In the genomic region with DNA sequence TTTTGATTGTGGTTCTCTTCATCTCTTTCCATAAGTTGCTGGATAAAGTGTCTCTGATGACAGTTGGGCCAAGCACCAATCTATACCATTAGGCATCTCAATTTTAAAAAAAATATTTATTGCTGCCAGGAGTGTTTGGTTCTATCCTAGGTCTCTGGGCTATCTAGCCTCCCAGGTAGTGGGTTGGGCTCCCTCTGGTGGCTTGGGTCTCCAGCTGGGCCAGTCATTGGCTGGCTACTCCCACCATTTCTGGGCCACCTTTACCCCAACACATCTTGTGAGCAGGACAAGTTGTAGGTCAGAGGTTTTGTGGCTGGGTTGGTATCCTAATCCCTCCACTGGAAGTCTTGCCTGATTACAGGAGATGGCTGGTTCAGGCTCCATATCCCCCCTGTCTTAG, we compare ENCODE assay signal across 10 mouse cellular contexts. TPM values are rescaled to one million over a fixed set of nuclear protein-coding genes. Genes with fewer than 3 reads are reported as not detected.
DNase-seq lines count a peak whose midpoint lies in the region; ATAC-seq and TF ChIP-seq lines count a peak whose summit lies in the region.
"Had no signal": no experiment of that assay in that cellular context is flagged by ENCODE, and none has a peak within 500 bp of the region (broad histone marks: within the 10 kb centered on the region; RNA-seq: fewer than 3 reads in every experiment).

No protein-coding gene starts in this region.

- no peak for TF ChIP-seq POLR2A in MEL (IDR thresholded peaks at IDR 0.05; ENCODE audit: control insufficient read depth in 1 of 2, insufficient read depth in 1 of 2, low read depth in 1 of 2, low read length in 2 of 2, poor library complexity in 1 of 2)

- no peak overlapping the region for H3K27ac ChIP-seq in hindbrain, postnatal 0 days
- H3K27ac ChIP-seq in hindbrain, embryonic 12.5 days, result no peak overlapping the region
- no peak overlapping the region for H3K27ac ChIP-seq in MEL (ENCODE audit: control insufficient read depth, low read depth, low read length)
- H3K27ac ChIP-seq in intestine, embryonic 15.5 days, result no peak overlapping the region

- H3K4me2 ChIP-seq in hindbrain, postnatal 0 days (ENCODE audit: low read depth, low read length), result 0 out of 2 replicates have a peak overlapping the region, but pooled peaks have one; percentile 82
- no peak overlapping the region for H3K4me2 ChIP-seq in hindbrain, embryonic 12.5 days (replicated peaks)
- peak overlapping the region; percentile 83 for H3K4me2 ChIP-seq in intestine, embryonic 15.5 days (replicated peaks)

- H3K4me3 ChIP-seq in hindbrain, postnatal 0 days (ENCODE audit: low read length), result no peak overlapping the region
- no peak overlapping the region for H3K4me3 ChIP-seq in hindbrain, embryonic 12.5 days
- H3K4me3 ChIP-seq in MEL (ENCODE audit: control insufficient read depth in 1 of 2, insufficient read depth in 1 of 2, low read depth in 2 of 2, low read length in 2 of 2), result no peak overlapping the region; a peak in 1 of 4 replicates
- H3K4me3 ChIP-seq in intestine, embryonic 15.5 days (replicated peaks), result peak overlapping the region; percentile 60; the same call in 1 of the 2 replicates

- no peak for ATAC-seq in hindbrain, postnatal 0 days
- ATAC-seq in hindbrain, embryonic 12.5 days (ENCODE audit: low FRiP score), result no peak
- no peak for ATAC-seq in intestine, embryonic 15.5 days
- ATAC-seq in frontal cortex, adult (ENCODE audit: low TSS enrichment), result no peak

- no peaks in the 10 kb centered on the region for H3K36me3 ChIP-seq in hindbrain, postnatal 0 days (ENCODE audit: insufficient read depth, low read length)
- no peaks in the 10 kb centered on the region for H3K36me3 ChIP-seq in hindbrain, embryonic 12.5 days
- no peaks in the 10 kb centered on the region for H3K36me3 ChIP-seq in MEL (ENCODE audit: control insufficient read depth in 1 of 2, insufficient read depth in 2 of 2, low read length in 2 of 2)
- no peaks in the 10 kb centered on the region for H3K36me3 ChIP-seq in intestine, embryonic 15.5 days

- TF ChIP-seq RAD21 in MEL (IDR thresholded peaks at IDR 0.05; ENCODE audit: low read depth, low read length), result peak; percentile 4

- peaks cover 4% of the 10 kb centered on the region; the same call in 1 of the 2 replicates for H3K79me2 ChIP-seq in MEL (ENCODE audit: control insufficient read depth, insufficient read depth, low read length, poor library complexity)

- no peak overlapping the region for H3K9ac ChIP-seq in hindbrain, postnatal 0 days (replicated peaks; ENCODE audit: low read length)
- no peak overlapping the region for H3K9ac ChIP-seq in hindbrain, embryonic 12.5 days
- no peak overlapping the region for H3K9ac ChIP-seq in MEL (ENCODE audit: control insufficient read depth, low read depth, low read length, poor library complexity, severe bottlenecking)
- H3K9ac ChIP-seq in intestine, embryonic 15.5 days, result no peak overlapping the region

- no peak; the same call in 1 of the 2 replicates for TF ChIP-seq CTCF in hindbrain, postnatal 0 days (IDR thresholded peaks at IDR 0.05; ENCODE audit: low read depth)
- peak; percentile 11 to 43 (median 40); a peak in 4 of 6 replicates for TF ChIP-seq CTCF in MEL (IDR thresholded peaks at IDR 0.05 in 2 of 3, conservative IDR thresholded peaks at IDR 0.05 in 1 of 3; ENCODE audit: control insufficient read depth in 1 of 3, insufficient read depth in 1 of 3, low read depth in 2 of 3, low read length in 3 of 3, poor library complexity in 1 of 3, severe bottlenecking in 1 of 3)

- no peaks in the 10 kb centered on the region for H3K27me3 ChIP-seq in hindbrain, postnatal 0 days (ENCODE audit: insufficient read depth, low read length)
- H3K27me3 ChIP-seq in hindbrain, embryonic 12.5 days, result no peaks in the 10 kb centered on the region
- no peaks in the 10 kb centered on the region for H3K27me3 ChIP-seq in MEL (ENCODE audit: control insufficient read depth in 1 of 2, insufficient read depth in 2 of 2, low read length in 2 of 2)
- no peaks in the 10 kb centered on the region for H3K27me3 ChIP-seq in intestine, embryonic 15.5 days (replicated peaks)

- no peak for TF ChIP-seq EP300 in MEL (IDR thresholded peaks at IDR 0.05; ENCODE audit: low read depth in 1 of 2, low read length in 2 of 2)

- H3K4me1 ChIP-seq in hindbrain, postnatal 0 days (ENCODE audit: insufficient read depth, low read length), result peaks cover 7% of the 10 kb centered on the region; the same call in 1 of the 2 replicates
- peaks cover 17% of the 10 kb centered on the region for H3K4me1 ChIP-seq in hindbrain, embryonic 12.5 days
- no peaks in the 10 kb centered on the region; a peak in 2 of 4 replicates for H3K4me1 ChIP-seq in MEL (ENCODE audit: control insufficient read depth in 1 of 2, insufficient read depth in 2 of 2, low read length in 2 of 2)
- peaks cover 11% of the 10 kb centered on the region for H3K4me1 ChIP-seq in intestine, embryonic 15.5 days (replicated peaks)

- DNase-seq in hindbrain, postnatal 0 days (ENCODE audit: low spot score), result no peak
- DNase-seq in MEL (ENCODE audit: low read depth, low spot score), result peak; percentile 18
- DNase-seq in lung, postnatal 14 days, result peak; percentile 28
- DNase-seq in gastrocnemius, postnatal 10 days, result no peak
- no peak for DNase-seq in left cerebral cortex, adult 11 months (ENCODE audit: low spot score)

- H3K9me3 ChIP-seq in hindbrain, postnatal 0 days (ENCODE audit: low read length), result no peaks in the 10 kb centered on the region
- 0 out of 2 replicates have a peak, but pooled peaks cover 6% of the 10 kb centered on the region for H3K9me3 ChIP-seq in hindbrain, embryonic 12.5 days (replicated peaks)
- H3K9me3 ChIP-seq in MEL (replicated peaks; ENCODE audit: insufficient read depth, low read length), result no peaks in the 10 kb centered on the region
- no peaks in the 10 kb centered on the region for H3K9me3 ChIP-seq in intestine, embryonic 15.5 days

TF ChIP-seq in MEL, 35 proteins besides CTCF, POLR2A, EP300 and RAD21:
- TF ChIP-seq SMC3 (IDR thresholded peaks at IDR 0.05; ENCODE audit: low read depth, low read length), result peak; percentile 43
- no peak for TF ChIP-seq MYC (IDR thresholded peaks at IDR 0.05; ENCODE audit: low read depth, low read length)

RNA-seq across cellular contexts. Expression of a gene that starts 1.2 kb away (rescaled TPM):
- 8.3 and 12.2 TPM in 2 replicates for total RNA-seq in hindbrain, postnatal 0 days (2014; rRNA removed)
- 0.43 and 0.76 TPM in 2 replicates for polyA plus RNA-seq in hindbrain, postnatal 0 days (2015; fragmentation: Nextera tagmentation; extraction: Ambion mirVana)
- polyA plus RNA-seq in hindbrain, embryonic 12.5 days (2016; fragmentation: Nextera tagmentation; extraction: Ambion mirVana), result 0.88 and 1.2 TPM in 2 replicates
- 11.1 and 12.4 TPM in 2 replicates for total RNA-seq in MEL (2012; rRNA removed)
- polyA plus RNA-seq in MEL (2012; ENCODE audit: insufficient read depth in 1 of 2, insufficient read length in 2 of 2, low read depth in 1 of 2, low replicate concordance in 2 of 2, missing spikeins in 1 of 2), result 10 to 100 TPM in 1 of 2 experiments, not detected in 1; 20.6 TPM
- polyA plus RNA-seq in intestine, embryonic 15.5 days (2015; fragmentation: Nextera tagmentation; extraction: Ambion mirVana), result 0.68 and 1.0 TPM in 2 replicates
- 10 to 100 TPM; 13.3 to 14.3 TPM for total RNA-seq in gastrocnemius, postnatal 10 days (2021)

RNA-seq across cellular contexts. Expression of a gene that starts 8.1 kb away (rescaled TPM):
- 2.2 and 3.1 TPM in 2 replicates for total RNA-seq in hindbrain, postnatal 0 days (2014; rRNA removed)
- polyA plus RNA-seq in hindbrain, postnatal 0 days (2015; fragmentation: Nextera tagmentation; extraction: Ambion mirVana), result 3.5 and 3.7 TPM in 2 replicates
- polyA plus RNA-seq in hindbrain, embryonic 12.5 days (2016; fragmentation: Nextera tagmentation; extraction: Ambion mirVana), result 5.1 and 7.0 TPM in 2 replicates
- 2.6 and 2.8 TPM in 2 replicates for total RNA-seq in MEL (2012; rRNA removed)
- 1 to 10 TPM in 1 of 2 experiments, not detected in 1; 3.0 TPM for polyA plus RNA-seq in MEL (2012; ENCODE audit: insufficient read depth in 1 of 2, insufficient read length in 2 of 2, low read depth in 1 of 2, low replicate concordance in 2 of 2, missing spikeins in 1 of 2)
- 9.7 and 15.5 TPM in 2 replicates for polyA plus RNA-seq in intestine, embryonic 15.5 days (2015; fragmentation: Nextera tagmentation; extraction: Ambion mirVana)
- total RNA-seq in gastrocnemius, postnatal 10 days (2021), result 1 to 10 TPM; 1.9 to 4.3 TPM

RNA-seq across cellular contexts. Expression of a gene that starts 28.1 kb away (rescaled TPM):
- total RNA-seq in hindbrain, postnatal 0 days (2014; rRNA removed), result 0.31 and 3.3 TPM in 2 replicates
- polyA plus RNA-seq in hindbrain, postnatal 0 days (2015; fragmentation: Nextera tagmentation; extraction: Ambion mirVana), result 0.30 and 0.45 TPM in 2 replicates
- polyA plus RNA-seq in hindbrain, embryonic 12.5 days (2016; fragmentation: Nextera tagmentation; extraction: Ambion mirVana), result not detected in 2 replicates
- total RNA-seq in MEL (2012; rRNA removed), result 0.15 TPM in 1 of 2 replicates, not detected in the other
- polyA plus RNA-seq in MEL (2012; ENCODE audit: insufficient read depth in 1 of 2, insufficient read length in 2 of 2, low read depth in 1 of 2, low replicate concordance in 2 of 2, missing spikeins in 1 of 2), result under 1 TPM in 1 of 2 experiments, not detected in 1; 0.97 TPM
- polyA plus RNA-seq in intestine, embryonic 15.5 days (2015; fragmentation: Nextera tagmentation; extraction: Ambion mirVana), result not detected in 2 replicates
- under 1 TPM in 1 of 2 experiments, not detected in 1; 0.19 TPM for total RNA-seq in gastrocnemius, postnatal 10 days (2021)
- total RNA-seq: hematopoietic stem cell, adult 5-6 weeks; neutrophil, adult 5-6 weeks had no signal

RNA-seq across cellular contexts. Expression of a gene that starts 33.7 kb away (rescaled TPM):
- total RNA-seq in hindbrain, postnatal 0 days (2014; rRNA removed), result 46.3 and 49.3 TPM in 2 replicates
- 5.7 and 6.9 TPM in 2 replicates for polyA plus RNA-seq in hindbrain, postnatal 0 days (2015; fragmentation: Nextera tagmentation; extraction: Ambion mirVana)
- polyA plus RNA-seq in hindbrain, embryonic 12.5 days (2016; fragmentation: Nextera tagmentation; extraction: Ambion mirVana), result 5.3 and 6.7 TPM in 2 replicates
- not detected in 2 replicates for total RNA-seq in MEL (2012; rRNA removed)
- polyA plus RNA-seq in MEL (2012; ENCODE audit: insufficient read depth in 1 of 2, insufficient read length in 2 of 2, low read depth in 1 of 2, low replicate concordance in 2 of 2, missing spikeins in 1 of 2), result under 1 TPM in 1 of 2 experiments, not detected in 1; 0.07 TPM
- 0.21 and 0.27 TPM in 2 replicates for polyA plus RNA-seq in intestine, embryonic 15.5 days (2015; fragmentation: Nextera tagmentation; extraction: Ambion mirVana)
- under 1 TPM; 0.12 to 0.18 TPM for total RNA-seq in gastrocnemius, postnatal 10 days (2021)
- total RNA-seq: neutrophil, adult 5-6 weeks had no signal

RNA-seq across cellular contexts. Expression of a gene that starts 36.8 kb away (rescaled TPM):
- total RNA-seq in hindbrain, postnatal 0 days (2014; rRNA removed), result 12.5 and 12.7 TPM in 2 replicates
- 5.2 and 5.7 TPM in 2 replicates for polyA plus RNA-seq in hindbrain, postnatal 0 days (2015; fragmentation: Nextera tagmentation; extraction: Ambion mirVana)
- polyA plus RNA-seq in hindbrain, embryonic 12.5 days (2016; fragmentation: Nextera tagmentation; extraction: Ambion mirVana), result 4.3 and 4.8 TPM in 2 replicates
- 2.5 and 3.3 TPM in 2 replicates for total RNA-seq in MEL (2012; rRNA removed)
- polyA plus RNA-seq in MEL (2012; ENCODE audit: insufficient read depth in 1 of 2, insufficient read length in 2 of 2, low read depth in 1 of 2, low replicate concordance in 2 of 2, missing spikeins in 1 of 2), result 10 to 100 TPM in 1 of 2 experiments, not detected in 1; 17.6 TPM
- polyA plus RNA-seq in intestine, embryonic 15.5 days (2015; fragmentation: Nextera tagmentation; extraction: Ambion mirVana), result 2.9 and 3.4 TPM in 2 replicates
- 10 to 100 TPM in 1 of 2 experiments, 1 to 10 TPM in 1; 9.9 to 10.5 TPM for total RNA-seq in gastrocnemius, postnatal 10 days (2021)

Comparison
In these comparisons a context has a peak if more than half of its experiments do, and no peak if none do; other contexts are left out.
1. DNase-seq: peak in MEL (single experiment) and lung, postnatal 14 days (single experiment); none in hindbrain, postnatal 0 days (single experiment), gastrocnemius, postnatal 10 days (single experiment) and left cerebral cortex, adult 11 months (single experiment).